Mouse (Mus musculus): ENCODE data around the gene Slc22a17. TPM values are rescaled to one million over a fixed set of nuclear protein-coding genes. Genes with fewer than 3 reads are reported as not detected.
"Not testable (repeated sequence)": the region's sequence is repeated elsewhere in the genome, so short reads cannot be mapped to it uniquely, and the experiment has no call there.

The Slc22a17 gene
- polyA plus RNA-seq, 1 experiment from 2014 or later: 30.2 TPM

DNA sequence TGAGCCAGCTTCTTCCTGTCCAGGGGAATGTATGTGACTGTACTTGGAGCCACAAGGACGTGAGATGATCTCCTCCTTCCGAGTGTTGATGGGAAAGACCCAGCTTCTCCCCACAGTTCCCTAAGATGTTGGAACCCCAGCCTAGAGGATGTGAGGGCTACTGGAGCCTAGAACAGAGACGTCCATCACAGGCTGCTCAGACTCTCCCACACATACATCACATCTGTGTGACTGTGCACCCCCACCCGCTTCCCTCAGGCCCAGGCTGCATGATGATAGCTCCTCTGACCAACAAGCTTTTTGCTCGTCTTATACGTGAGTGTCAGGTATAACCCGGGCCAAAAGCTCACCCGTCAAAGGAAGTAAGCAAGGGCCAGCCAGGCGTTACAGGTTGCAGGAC is 35.8 kb upstream of the Slc22a17 start:
- H3K4me3 ChIP-seq (replicated peaks): no peak overlapping the region
- H3K9me3 ChIP-seq: no peaks in the 10 kb centered on the region
- no peak overlapping the region for H3K9ac ChIP-seq
- no peak overlapping the region for H3K27ac ChIP-seq
- H3K4me1 ChIP-seq (replicated peaks): no peaks in the 10 kb centered on the region
- WGBS: 84% methylated on average over 9 of the region's 9 CpGs
- no peaks in the 10 kb centered on the region for H3K36me3 ChIP-seq
- H3K27me3 ChIP-seq (replicated peaks): no peaks in the 10 kb centered on the region
- ATAC-seq: no peak
- no peak overlapping the region for H3K4me2 ChIP-seq (replicated peaks)

DNA sequence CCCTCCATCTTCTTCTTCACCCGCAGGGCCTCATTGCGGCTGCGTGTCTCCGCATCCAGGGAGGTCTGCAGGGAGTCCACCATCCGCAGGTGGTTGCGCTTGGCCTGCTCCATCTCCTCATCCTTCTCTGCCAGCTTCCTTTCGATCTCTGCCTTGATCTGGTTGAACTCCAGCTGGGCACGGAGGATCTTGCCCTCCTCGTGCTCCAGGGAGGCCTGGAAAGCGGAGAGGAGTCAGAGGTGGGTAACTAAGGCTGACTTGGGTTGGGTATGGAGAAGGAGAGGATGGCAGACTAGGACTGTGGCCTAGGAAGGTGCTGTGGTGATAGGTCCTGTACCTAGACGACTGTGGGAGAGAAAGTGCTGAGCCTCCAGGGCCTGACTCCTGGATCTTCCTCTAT is 34.1 kb upstream of the Slc22a17 start:
- H3K27ac ChIP-seq; H3K27me3 ChIP-seq (replicated peaks); H3K4me3 ChIP-seq (replicated peaks); H3K4me1 ChIP-seq (replicated peaks); ATAC-seq; H3K36me3 ChIP-seq; H3K9ac ChIP-seq; H3K4me2 ChIP-seq (replicated peaks); H3K9me3 ChIP-seq: not testable (repeated sequence)
- 93% methylated on average over 11 of the region's 11 CpGs for WGBS

- ATAC-seq: no peak
- Histone ChIP-seq H3K4me1 (replicated peaks) (no peaks in the 10 kb centered on the region), H3K9me3 (no peaks in the 10 kb centered on the region), H3K27me3 (replicated peaks) (no peaks in the 10 kb centered on the region), H3K4me3 (replicated peaks) (no peak overlapping the region), H3K27ac (no peak overlapping the region), H3K9ac (no peak overlapping the region), H3K36me3 (no peaks in the 10 kb centered on the region), H3K4me2 (replicated peaks) (no peak overlapping the region)
- WGBS: 78% methylated on average over 19 of the region's 19 CpGs
These were observed 33.2 kb upstream of the Slc22a17 start for GRCm38 (mm10) chr14:54945975-54946704.

- Histone ChIP-seq H3K9me3 (no peaks in the 10 kb centered on the region), H3K4me3 (replicated peaks) (no peak overlapping the region), H3K9ac (no peak overlapping the region), H3K36me3 (no peaks in the 10 kb centered on the region), H3K4me2 (replicated peaks) (no peak overlapping the region), H3K4me1 (replicated peaks) (no peaks in the 10 kb centered on the region), H3K27me3 (replicated peaks) (no peaks in the 10 kb centered on the region), H3K27ac (no peak overlapping the region)
- no peak for ATAC-seq
- WGBS: 54% methylated on average over 2 of the region's 2 CpGs
These were observed 32.0 kb upstream of the Slc22a17 start for GRCm38 (mm10) chr14:54944939-54945338.

DNA sequence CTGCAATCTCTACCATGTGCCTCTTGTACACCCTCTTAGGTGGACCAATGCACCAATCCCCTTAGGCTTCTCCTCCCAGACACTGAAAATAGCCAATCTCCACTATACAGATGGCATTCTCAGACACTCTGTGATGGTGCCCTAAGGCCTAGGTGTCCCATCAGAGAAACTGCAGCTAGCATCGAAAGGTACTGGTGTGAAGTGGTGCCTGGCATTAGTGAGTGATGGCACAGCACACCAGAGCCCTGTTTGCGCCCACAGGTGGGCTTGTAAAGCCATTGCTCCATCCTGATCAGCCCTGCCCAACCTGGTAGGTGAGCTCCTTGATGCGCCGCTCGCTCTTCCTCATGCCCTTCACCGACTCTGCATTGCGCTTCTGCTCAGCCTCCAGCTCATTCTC is 31.0 kb upstream of the Slc22a17 start:
- Histone ChIP-seq H3K36me3 (no peaks in the 10 kb centered on the region), H3K4me3 (replicated peaks) (no peak overlapping the region), H3K4me2 (replicated peaks) (no peak overlapping the region), H3K9me3 (no peaks in the 10 kb centered on the region), H3K27me3 (replicated peaks) (no peaks in the 10 kb centered on the region), H3K9ac (no peak overlapping the region), H3K4me1 (replicated peaks) (no peaks in the 10 kb centered on the region), H3K27ac (no peak overlapping the region)
- ATAC-seq: no peak
- 90% methylated on average over 7 of the region's 7 CpGs for WGBS

DNA sequence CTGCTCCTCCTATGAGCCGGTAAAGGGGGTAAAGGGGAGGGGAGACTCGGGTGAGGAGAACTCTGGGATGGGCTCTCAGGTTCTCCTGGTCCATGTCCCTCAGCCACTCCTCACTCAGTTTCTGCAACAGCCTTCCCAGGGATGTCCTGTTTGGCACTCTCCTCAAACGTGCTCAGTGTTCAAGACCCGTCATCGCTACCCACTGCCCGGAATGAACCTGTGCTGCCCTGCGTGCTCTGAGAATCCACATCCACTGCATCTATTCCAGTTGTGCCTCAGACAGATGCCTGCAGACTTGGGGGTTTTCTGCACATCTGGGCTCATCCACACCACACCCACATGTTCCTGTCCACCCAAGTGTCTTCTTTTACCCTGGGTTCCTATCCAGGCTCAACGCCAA is 29.5 kb upstream of the Slc22a17 start:
- Histone ChIP-seq H3K4me1 (replicated peaks) (no peaks in the 10 kb centered on the region), H3K36me3 (no peaks in the 10 kb centered on the region), H3K9ac (no peak overlapping the region), H3K4me2 (replicated peaks) (no peak overlapping the region), H3K27ac (no peak overlapping the region), H3K4me3 (replicated peaks) (no peak overlapping the region), H3K27me3 (replicated peaks) (no peaks in the 10 kb centered on the region), H3K9me3 (no peaks in the 10 kb centered on the region)
- no peak for ATAC-seq
- 90% methylated on average over 8 of the region's 8 CpGs for WGBS

DNA sequence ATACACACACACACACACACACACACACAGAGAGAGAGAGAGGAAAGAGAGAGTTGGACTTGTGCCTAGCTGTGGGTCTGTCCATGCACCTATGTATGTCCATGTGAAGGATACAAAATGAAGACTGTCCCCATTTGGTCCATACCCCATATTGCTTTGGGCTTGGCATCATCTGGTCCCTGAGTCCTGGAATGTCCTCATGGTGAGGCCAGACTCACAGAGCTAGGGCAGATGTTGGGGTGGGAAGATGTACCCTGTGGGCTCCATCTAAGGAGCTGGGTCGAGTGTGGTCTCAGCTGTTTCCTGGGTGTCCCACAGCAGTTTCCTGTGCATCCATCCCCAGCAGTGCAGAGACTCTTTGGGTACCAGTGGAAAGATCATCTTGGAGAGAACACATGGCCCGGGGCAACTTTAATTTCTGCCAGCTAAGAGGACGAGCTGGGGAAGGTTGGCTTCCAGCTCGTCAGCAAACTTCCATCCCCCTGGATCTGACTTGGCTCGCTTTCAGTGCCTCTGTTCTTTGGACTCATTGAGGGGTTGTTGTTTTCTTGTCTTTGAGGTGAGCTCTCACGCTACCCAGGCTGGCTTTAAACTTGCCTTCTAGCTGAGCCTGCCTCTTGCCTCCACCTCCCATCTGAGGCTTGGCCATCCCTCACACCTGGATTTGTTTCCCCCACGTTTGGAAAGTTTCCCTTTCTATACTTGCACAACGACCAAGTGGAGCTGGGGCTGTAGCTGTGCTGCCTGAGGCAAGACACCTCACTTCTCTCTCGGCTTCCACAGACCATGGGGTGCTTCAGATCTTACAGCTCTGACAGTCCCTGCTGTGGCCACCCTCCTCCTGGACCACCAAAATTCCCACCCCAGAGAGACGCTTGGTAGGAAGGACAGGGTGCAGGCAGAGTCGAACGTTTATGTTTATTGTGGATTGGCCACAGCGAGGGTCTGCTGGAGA is 28.4 kb upstream of the Slc22a17 start:
- Histone ChIP-seq H3K4me2 (replicated peaks) (no peak overlapping the region), H3K27me3 (replicated peaks) (no peaks in the 10 kb centered on the region), H3K4me3 (replicated peaks) (no peak overlapping the region), H3K9me3 (no peaks in the 10 kb centered on the region), H3K36me3 (no peaks in the 10 kb centered on the region), H3K27ac (no peak overlapping the region), H3K9ac (no peak overlapping the region), H3K4me1 (replicated peaks) (no peaks in the 10 kb centered on the region)
- ATAC-seq: no peak
- 57% methylated on average over 13 of the region's 13 CpGs for WGBS

- H3K4me2 ChIP-seq (replicated peaks): no peak overlapping the region
- no peaks in the 10 kb centered on the region for H3K27me3 ChIP-seq (replicated peaks)
- H3K4me1 ChIP-seq (replicated peaks): 0 out of 2 replicates have a peak, but pooled peaks cover 3% of the 10 kb centered on the region
- H3K4me3 ChIP-seq (replicated peaks): no peak overlapping the region
- H3K27ac ChIP-seq: no peak overlapping the region
- no peaks in the 10 kb centered on the region for H3K36me3 ChIP-seq
- WGBS: 71% methylated on average over 3 of the region's 3 CpGs
- H3K9me3 ChIP-seq: no peaks in the 10 kb centered on the region
- no peak overlapping the region for H3K9ac ChIP-seq
- no peak for ATAC-seq
These were observed 27.2 kb upstream of the Slc22a17 start for GRCm38 (mm10) chr14:54940176-54940530.

DNA sequence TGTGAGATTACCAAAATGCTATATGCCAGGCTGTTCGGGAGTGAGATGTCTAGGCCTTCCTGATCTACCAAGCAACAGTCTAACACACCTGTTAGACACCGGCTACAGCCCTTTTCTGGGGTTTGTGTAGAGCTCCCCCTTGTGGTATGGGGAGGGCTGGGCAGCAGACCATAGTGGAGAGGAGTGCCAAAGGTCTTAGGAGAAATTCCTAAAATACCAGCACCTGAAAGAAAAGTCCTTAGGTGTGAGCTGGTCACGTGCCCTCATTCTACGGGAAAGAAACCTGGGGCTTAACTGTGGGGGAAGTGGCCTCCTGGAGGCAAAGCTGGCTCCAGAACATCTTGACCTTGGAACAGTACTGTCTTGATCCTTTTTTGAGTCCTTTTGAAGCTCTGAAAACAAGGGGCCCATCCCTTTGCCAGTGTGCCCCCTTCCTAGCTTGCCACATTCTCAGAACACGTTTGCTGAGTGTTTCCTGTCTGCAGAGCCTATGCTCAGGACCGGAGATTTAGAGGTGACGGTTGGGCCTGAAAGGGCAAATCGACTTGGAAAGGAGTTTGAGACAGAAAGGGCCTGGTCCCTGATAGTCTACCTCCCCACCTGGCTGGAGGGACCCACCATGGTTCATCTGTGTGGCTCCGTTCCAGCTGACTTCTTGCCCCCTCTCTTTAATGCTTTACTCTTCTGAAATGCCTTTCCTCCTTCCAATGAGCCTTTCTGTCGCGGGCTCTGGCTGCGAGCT is 26.7 kb upstream of the Slc22a17 start:
- H3K4me2 ChIP-seq (replicated peaks): no peak overlapping the region
- 48% methylated on average over 12 of the region's 12 CpGs for WGBS
- no peak overlapping the region for H3K27ac ChIP-seq
- no peak overlapping the region for H3K9ac ChIP-seq
- 0 out of 2 replicates have a peak, but pooled peaks cover 3% of the 10 kb centered on the region for H3K4me1 ChIP-seq (replicated peaks)
- no peaks in the 10 kb centered on the region for H3K36me3 ChIP-seq
- H3K27me3 ChIP-seq (replicated peaks): no peaks in the 10 kb centered on the region
- no peaks in the 10 kb centered on the region for H3K9me3 ChIP-seq
- H3K4me3 ChIP-seq (replicated peaks): no peak overlapping the region
- ATAC-seq: peak; percentile 77

- no peaks in the 10 kb centered on the region for H3K36me3 ChIP-seq
- no peak overlapping the region for H3K9ac ChIP-seq
- WGBS: 81% methylated on average over 15 of the region's 15 CpGs
- no peaks in the 10 kb centered on the region for H3K27me3 ChIP-seq (replicated peaks)
- H3K9me3 ChIP-seq: no peaks in the 10 kb centered on the region
- H3K4me1 ChIP-seq (replicated peaks): 0 out of 2 replicates have a peak, but pooled peaks cover 3% of the 10 kb centered on the region
- H3K4me3 ChIP-seq (replicated peaks): no peak overlapping the region
- no peak overlapping the region for H3K4me2 ChIP-seq (replicated peaks)
- ATAC-seq: no peak
- H3K27ac ChIP-seq: no peak overlapping the region
These were observed 25.7 kb upstream of the Slc22a17 start for GRCm38 (mm10) chr14:54938431-54939219.

DNA sequence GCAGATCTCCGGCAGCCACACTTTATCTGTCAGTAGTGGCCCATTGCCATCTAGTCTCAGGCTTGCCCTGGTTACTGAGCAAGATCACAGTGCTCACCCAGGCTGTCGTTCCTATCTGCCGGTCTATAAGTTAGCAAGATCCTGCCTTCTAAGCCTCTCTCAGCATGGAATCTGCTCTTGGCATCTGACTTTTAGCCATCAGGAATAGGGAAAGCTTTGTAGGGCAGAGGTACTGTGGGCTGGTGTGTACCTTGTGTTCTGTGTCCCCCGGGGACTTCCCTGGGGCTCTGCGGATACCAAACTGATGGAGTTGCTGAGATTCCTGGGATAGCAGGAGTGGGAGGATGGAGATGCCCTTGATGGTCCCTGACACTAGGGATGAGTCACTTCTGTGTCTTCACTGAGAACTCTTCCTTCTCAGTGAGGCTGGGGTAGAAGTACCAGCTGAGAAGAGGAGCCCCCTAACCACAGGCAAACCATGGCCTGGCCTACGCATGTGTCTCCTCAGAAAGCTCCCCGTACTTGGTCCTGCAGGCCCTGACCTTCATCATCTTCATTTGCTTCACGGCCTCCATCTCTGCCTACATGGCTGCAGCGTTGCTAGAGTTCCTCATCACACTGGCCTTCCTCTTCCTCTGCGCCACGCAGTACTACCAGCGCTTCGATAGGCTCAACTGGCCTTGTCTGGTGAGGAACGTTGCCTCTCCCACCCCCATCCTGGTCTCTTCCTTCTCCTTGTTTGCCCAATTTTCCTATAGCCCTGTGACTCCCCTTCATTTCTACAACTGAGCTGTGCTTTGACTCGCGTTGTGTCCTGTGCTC is 24.6 kb upstream of the Slc22a17 start:
- ATAC-seq: no peak
- Histone ChIP-seq H3K9ac (no peak overlapping the region), H3K36me3 (no peaks in the 10 kb centered on the region), H3K27me3 (replicated peaks) (no peaks in the 10 kb centered on the region), H3K4me1 (replicated peaks) (peaks cover 8% of the 10 kb centered on the region; the same call in 1 of the 2 replicates), H3K4me3 (replicated peaks) (no peak overlapping the region), H3K4me2 (replicated peaks) (no peak overlapping the region), H3K27ac (no peak overlapping the region), H3K9me3 (no peaks in the 10 kb centered on the region)
- 87% methylated on average over 16 of the region's 16 CpGs for WGBS

All from intestine, embryonic 15.5 days (tissue).